In genomic region chr6:28848891-28849290, GRCm38 (mm10) we compare ENCODE assay signal across 15 mouse cellular contexts. TPM values are rescaled to one million over a fixed set of nuclear protein-coding genes. Genes with fewer than 3 reads are reported as not detected.
A peak's percentile ranks its signal among the peaks of the same experiment; 100 is the strongest.
DNase-seq lines count a peak whose midpoint lies in the region; ATAC-seq lines count a peak whose summit lies in the region.
"Had no signal": no experiment of that assay in that cellular context is flagged by ENCODE, and none has a peak within 500 bp of the region (broad histone marks: within the 10 kb centered on the region; RNA-seq: fewer than 3 reads in every experiment).

No protein-coding gene starts in this region.

- intact Hi-C loops in left cerebral cortex, postnatal 14 days (cut with DNase I): no loop called here

- no peaks in the 10 kb centered on the region for H3K9me3 ChIP-seq in hindbrain, embryonic 10.5 days
- H3K9me3 ChIP-seq in hindbrain, embryonic 11.5 days (ENCODE audit: control insufficient read depth, low read length): no peaks in the 10 kb centered on the region
- no peaks in the 10 kb centered on the region for H3K9me3 ChIP-seq in midbrain, embryonic 14.5 days (ENCODE audit: control insufficient read depth, low read length)
- H3K9me3 ChIP-seq in midbrain, embryonic 16.5 days (replicated peaks; ENCODE audit: control insufficient read depth, low read length, poor library complexity, severe bottlenecking): no peaks in the 10 kb centered on the region
- H3K9me3 ChIP-seq in hindbrain, embryonic 15.5 days: no peaks in the 10 kb centered on the region
- H3K9me3 ChIP-seq: liver, embryonic 13.5 days had no signal

- peaks cover 50% of the 10 kb centered on the region for H3K4me1 ChIP-seq in hindbrain, embryonic 10.5 days (replicated peaks)
- peaks cover 8% of the 10 kb centered on the region for H3K4me1 ChIP-seq in hindbrain, embryonic 11.5 days (replicated peaks; ENCODE audit: control insufficient read depth, insufficient read depth, low read length)
- peaks cover 48% of the 10 kb centered on the region for H3K4me1 ChIP-seq in midbrain, embryonic 14.5 days (ENCODE audit: control insufficient read depth, insufficient read depth, low read length)
- peaks cover 29% of the 10 kb centered on the region for H3K4me1 ChIP-seq in midbrain, embryonic 16.5 days (ENCODE audit: control insufficient read depth, insufficient read depth, low read length)
- H3K4me1 ChIP-seq in hindbrain, embryonic 15.5 days (replicated peaks): peaks cover 45% of the 10 kb centered on the region

- H3K4me3 ChIP-seq in hindbrain, embryonic 10.5 days: no peak overlapping the region
- no peak overlapping the region for H3K4me3 ChIP-seq in hindbrain, embryonic 11.5 days (ENCODE audit: low read depth, low read length)
- no peak overlapping the region for H3K4me3 ChIP-seq in midbrain, embryonic 14.5 days (replicated peaks; ENCODE audit: low read depth, low read length)
- H3K4me3 ChIP-seq in midbrain, embryonic 16.5 days (ENCODE audit: low read depth, low read length): no peak overlapping the region
- H3K4me3 ChIP-seq in hindbrain, embryonic 15.5 days: no peak overlapping the region
- H3K4me3 ChIP-seq: liver, embryonic 13.5 days had no signal

- WGBS in hindbrain, embryonic 10.5 days: 68% methylated on average over 9 of the region's 9 CpGs
- WGBS in hindbrain, embryonic 11.5 days: 69% methylated on average over 9 of the region's 9 CpGs
- 55% methylated on average over 9 of the region's 9 CpGs for WGBS in midbrain, embryonic 14.5 days
- whole genome bisulfite sequencing in midbrain, embryonic 16.5 days: 49% methylated on average over 9 of the region's 9 CpGs
- WGBS in hindbrain, embryonic 15.5 days: 35% methylated on average over 9 of the region's 9 CpGs

- no peak for ATAC-seq in hindbrain, embryonic 11.5 days (ENCODE audit: low FRiP score)
- ATAC-seq in midbrain, embryonic 14.5 days (ENCODE audit: low FRiP score, low TSS enrichment): no peak
- no peak for ATAC-seq in midbrain, embryonic 16.5 days
- ATAC-seq in hindbrain, embryonic 15.5 days (ENCODE audit: low FRiP score, low read depth): peak; percentile 27; the same call in 1 of the 2 replicates

- no peaks in the 10 kb centered on the region for H3K27me3 ChIP-seq in hindbrain, embryonic 10.5 days (ENCODE audit: insufficient read depth, poor library complexity, severe bottlenecking)
- H3K27me3 ChIP-seq in hindbrain, embryonic 11.5 days (ENCODE audit: control insufficient read depth, insufficient read depth, low read length): no peaks in the 10 kb centered on the region
- H3K27me3 ChIP-seq in midbrain, embryonic 14.5 days (ENCODE audit: control insufficient read depth, insufficient read depth, low read length): no peaks in the 10 kb centered on the region
- no peaks in the 10 kb centered on the region for H3K27me3 ChIP-seq in midbrain, embryonic 16.5 days (ENCODE audit: control insufficient read depth, insufficient read depth, low read depth, low read length)
- no peaks in the 10 kb centered on the region for H3K27me3 ChIP-seq in hindbrain, embryonic 15.5 days
- H3K27me3 ChIP-seq: liver, embryonic 13.5 days had no signal

- no peak overlapping the region for H3K9ac ChIP-seq in hindbrain, embryonic 11.5 days (ENCODE audit: low read depth, low read length)
- H3K9ac ChIP-seq in midbrain, embryonic 14.5 days (replicated peaks; ENCODE audit: low read length): no peak overlapping the region
- no peak overlapping the region for H3K9ac ChIP-seq in midbrain, embryonic 16.5 days (ENCODE audit: low read depth, low read length)
- H3K9ac ChIP-seq in hindbrain, embryonic 15.5 days: no peak overlapping the region
- H3K9ac ChIP-seq: liver, embryonic 13.5 days had no signal

- peak overlapping the region; percentile 53 for H3K27ac ChIP-seq in hindbrain, embryonic 10.5 days
- no peak overlapping the region for H3K27ac ChIP-seq in hindbrain, embryonic 11.5 days (ENCODE audit: low read depth, low read length)
- no peak overlapping the region for H3K27ac ChIP-seq in midbrain, embryonic 14.5 days (replicated peaks; ENCODE audit: low read depth, low read length)
- no peak overlapping the region; the same call in 1 of the 2 replicates for H3K27ac ChIP-seq in midbrain, embryonic 16.5 days (ENCODE audit: low read length)
- peak overlapping the region; percentile 52 for H3K27ac ChIP-seq in hindbrain, embryonic 15.5 days (replicated peaks)
- H3K27ac ChIP-seq: liver, embryonic 13.5 days had no signal

- H3K4me2 ChIP-seq in hindbrain, embryonic 11.5 days (replicated peaks; ENCODE audit: low read depth, low read length): no peak overlapping the region
- H3K4me2 ChIP-seq in midbrain, embryonic 14.5 days (ENCODE audit: low read length): no peak overlapping the region
- H3K4me2 ChIP-seq in midbrain, embryonic 16.5 days (ENCODE audit: low read length): no peak overlapping the region
- no peak overlapping the region for H3K4me2 ChIP-seq in hindbrain, embryonic 15.5 days
- H3K4me2 ChIP-seq: heart, embryonic 11.5 days; liver, embryonic 13.5 days had no signal

- no peak for DNase-seq in hindbrain, embryonic 10.5 days (ENCODE audit: low spot score)
- DNase-seq in hindbrain, embryonic 11.5 days (ENCODE audit: low spot score): no peak
- DNase-seq in midbrain, embryonic 14.5 days: peak; percentile 26
- no peak for DNase-seq in left cerebral cortex, postnatal 14 days (ENCODE audit: low spot score in 2 of 2)
- no peak for DNase-seq in left cerebral cortex, adult 8-10 months (ENCODE audit: low spot score in 2 of 2)
- DNase-seq: adrenal gland, adult 2 months; cerebellum, adult 2 months; embryo, embryonic 11 days; gastrocnemius, postnatal 25 days; kidney, adult 8-10 months; liver, embryonic 13.5 days; right cerebral cortex, postnatal 4 days had no signal

- no peaks in the 10 kb centered on the region for H3K36me3 ChIP-seq in hindbrain, embryonic 10.5 days
- H3K36me3 ChIP-seq in hindbrain, embryonic 11.5 days (ENCODE audit: control insufficient read depth, insufficient read depth, low read length): no peaks in the 10 kb centered on the region
- no peaks in the 10 kb centered on the region for H3K36me3 ChIP-seq in midbrain, embryonic 14.5 days (ENCODE audit: control insufficient read depth, insufficient read depth, low read length)
- H3K36me3 ChIP-seq in midbrain, embryonic 16.5 days (ENCODE audit: control insufficient read depth, insufficient read depth, low read length): no peaks in the 10 kb centered on the region
- H3K36me3 ChIP-seq in hindbrain, embryonic 15.5 days: no peaks in the 10 kb centered on the region
- H3K36me3 ChIP-seq: liver, embryonic 13.5 days had no signal

RNA-seq across cellular contexts. Expression of gene Lrrc4, which starts 17.3 kb away (rescaled TPM):
- 2.3 and 2.4 TPM in 2 replicates for polyA plus RNA-seq in hindbrain, embryonic 10.5 days (2016; fragmentation: Nextera tagmentation; extraction: Ambion mirVana)
- 4.5 and 4.7 TPM in 2 replicates for polyA plus RNA-seq in hindbrain, embryonic 11.5 days (2014; fragmentation: Nextera tagmentation; extraction: Ambion mirVana)
- 7.5 and 8.3 TPM in 2 replicates for polyA plus RNA-seq in midbrain, embryonic 14.5 days (2014; fragmentation: Nextera tagmentation; extraction: Ambion mirVana)
- 6.7 and 6.8 TPM in 2 replicates for polyA plus RNA-seq in midbrain, embryonic 16.5 days (2015; fragmentation: Nextera tagmentation; extraction: Ambion mirVana)
- 6.8 and 7.1 TPM in 2 replicates for polyA plus RNA-seq in hindbrain, embryonic 15.5 days (2015; fragmentation: Nextera tagmentation; extraction: Ambion mirVana)
- 10 to 100 TPM; 85.2 to 95.7 TPM for total RNA-seq in left cerebral cortex, postnatal 14 days (2021)
- 10 to 100 TPM; 83.9 to 94.8 (median 90.8) TPM for total RNA-seq in left cerebral cortex, adult 8-10 months (2022)

Comparison
In these comparisons a context has a peak if more than half of its experiments do, and no peak if none do; other contexts are left out.
1. H3K27ac ChIP-seq: peak in hindbrain, embryonic 10.5 days (single experiment) and hindbrain, embryonic 15.5 days (single experiment); none in hindbrain, embryonic 11.5 days (single experiment), midbrain, embryonic 14.5 days (single experiment) and midbrain, embryonic 16.5 days (single experiment).